Mouse (Mus musculus) testis, postnatal 10 days (tissue): ENCODE measurements around the gene Zfp853.

Experiments used
- DNase-seq: peaks from one replicate; pipeline ENCODE4 v3.0.0; 2021; ENCODE audit warnings: low spot score

Zfp853 gene

GRCm38 (mm10) chr5:143292879-143293278, 544 bp downstream of the Zfp853 start:
- DNase-seq: no peak

GRCm38 (mm10) chr5:143289299-143289698, 4.1 kb downstream of the Zfp853 start:
- DNase-seq: no peak

DNA sequence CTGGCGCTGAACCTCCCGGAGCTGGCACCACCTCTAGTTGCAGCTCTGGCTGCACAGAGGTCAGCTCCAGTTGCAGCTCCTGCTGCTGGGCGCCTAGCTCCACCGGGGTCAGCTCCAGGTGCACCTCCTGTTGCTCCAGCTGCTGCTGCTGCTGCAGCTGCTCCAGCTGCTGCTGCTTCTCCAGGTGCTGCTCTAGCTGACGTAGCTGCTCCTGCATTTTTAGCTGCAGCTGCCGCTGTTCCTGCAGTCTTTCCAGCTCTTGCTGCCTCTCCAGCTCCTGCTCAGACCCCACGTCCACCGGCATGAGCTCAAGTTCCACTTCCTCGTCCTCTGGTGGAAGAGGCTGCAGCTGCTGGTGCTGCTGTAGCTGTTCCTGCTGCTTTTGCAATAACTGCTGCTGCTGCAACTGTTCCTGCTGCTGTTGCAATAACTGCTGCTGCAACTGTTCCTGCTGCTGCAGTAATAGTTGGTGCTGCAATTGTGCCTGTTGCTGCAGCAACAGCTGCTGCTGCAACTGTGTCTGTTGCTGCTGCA, 5.0 kb downstream of the Zfp853 start:
- no peak for DNase-seq

DNA sequence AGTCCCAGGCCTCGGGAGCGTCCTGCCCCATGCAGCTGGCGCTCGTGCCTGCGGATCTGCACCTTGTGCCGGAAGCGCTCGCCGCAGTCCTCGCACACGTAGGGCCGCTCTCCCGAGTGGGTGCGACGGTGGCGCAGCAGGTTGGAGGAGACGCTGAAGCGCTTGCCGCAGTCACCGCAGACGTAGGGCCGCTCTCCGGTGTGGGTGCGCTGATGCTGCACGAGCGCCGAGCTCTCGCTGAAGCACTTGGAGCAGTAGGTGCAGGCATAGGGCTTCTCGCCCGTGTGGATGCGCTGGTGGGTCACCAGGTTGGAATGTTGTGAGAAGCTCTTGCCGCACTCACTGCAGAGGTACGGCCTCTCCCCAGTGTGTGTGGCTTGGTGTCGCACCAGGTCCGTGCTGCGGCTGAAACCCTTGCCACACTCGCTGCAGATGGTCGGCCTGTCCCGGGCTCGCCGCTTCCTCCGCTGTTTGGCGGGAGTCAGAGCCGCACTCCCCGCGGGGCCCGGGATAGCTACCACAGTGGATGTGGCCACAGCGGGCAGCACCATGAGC, 5.6 kb downstream of the Zfp853 start:
- no peak for DNase-seq

GRCm38 (mm10) chr5:143284762-143285161, 8.7 kb downstream of the Zfp853 start:
- DNase-seq: no peak

GRCm38 (mm10) chr5:143279247-143279646, 14.2 kb downstream of the Zfp853 start:
- DNase-seq: no peak

DNA sequence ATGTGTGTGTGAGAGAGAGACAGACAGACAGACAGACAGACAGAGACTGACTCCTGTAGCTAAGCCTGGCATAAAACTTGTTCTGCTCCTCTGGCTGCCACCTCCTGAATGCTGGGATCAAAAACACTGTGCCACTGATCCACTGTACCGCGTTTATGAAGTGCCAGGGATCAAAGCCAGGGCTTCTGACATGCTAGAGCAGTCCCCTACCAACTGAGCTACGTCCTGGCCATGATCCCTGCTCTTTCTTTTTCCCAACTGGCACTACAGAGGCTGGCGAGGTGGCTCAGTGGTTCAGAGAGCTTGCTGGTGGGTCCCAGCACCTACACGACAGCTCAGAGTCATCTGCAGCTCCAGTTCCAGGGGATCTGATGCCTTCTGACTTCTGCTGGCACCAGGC, 17.7 kb downstream of the Zfp853 start:
- no peak for DNase-seq

DNA sequence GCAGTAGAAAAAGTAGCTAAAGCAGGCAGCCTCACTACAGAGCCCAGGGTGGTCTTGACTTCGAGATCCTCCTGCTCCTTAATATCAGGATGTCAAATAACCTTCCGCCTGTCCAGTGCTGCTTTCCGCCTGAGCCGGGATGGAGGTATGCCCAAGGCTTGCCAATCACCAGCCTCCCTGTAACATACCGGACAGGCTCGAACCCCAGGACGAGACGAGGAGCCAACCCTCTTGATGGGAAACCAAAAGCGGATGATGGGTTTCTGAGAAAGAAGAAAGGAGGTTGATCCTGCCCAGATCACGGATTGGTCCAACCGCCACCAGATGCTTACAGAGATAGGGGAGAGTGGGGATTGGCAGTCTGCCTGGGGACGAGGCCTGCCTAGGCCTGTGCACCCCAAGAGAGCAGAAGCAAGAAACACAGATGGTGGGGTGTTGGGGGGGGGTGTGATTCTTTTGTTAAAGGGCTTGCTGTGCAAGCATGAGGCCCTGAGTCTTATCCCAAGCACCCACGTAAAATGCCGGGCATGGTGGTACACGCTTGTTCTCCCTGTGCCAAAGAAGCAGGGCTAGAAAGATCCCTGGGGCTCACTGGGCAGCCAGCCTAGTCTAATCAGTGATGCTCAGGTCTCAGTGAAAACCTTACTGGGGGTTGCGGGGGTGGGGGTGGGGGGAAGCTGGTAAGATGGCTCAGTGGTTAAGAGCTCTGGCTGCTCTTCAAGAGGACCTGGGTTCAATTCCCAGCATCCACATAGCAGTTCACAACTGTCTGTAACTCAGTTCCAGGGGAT, 20.7 kb downstream of the Zfp853 start:
- no peak for DNase-seq

- no peak for DNase-seq
Measured at GRCm38 (mm10) chr5:143272108-143272507, 21.3 kb downstream of the Zfp853 start.

GRCm38 (mm10) chr5:143271642-143272041, 21.8 kb downstream of the Zfp853 start:
- no peak for DNase-seq

GRCm38 (mm10) chr5:143270151-143270519, 23.3 kb downstream of the Zfp853 start:
- DNase-seq: no peak

- peak; percentile 82 for DNase-seq
Measured at GRCm38 (mm10) chr5:143269363-143270150, 23.9 kb downstream of the Zfp853 start, which contains the start of gene Zfp316. TSS of gene Zfp316 (minus strand) at chr5:143270022.

GRCm38 (mm10) chr5:143268985-143269362, 24.4 kb downstream of the Zfp853 start:
- DNase-seq: no peak

- no peak for DNase-seq
Measured at GRCm38 (mm10) chr5:143266794-143267193, 26.6 kb downstream of the Zfp853 start.

GRCm38 (mm10) chr5:143265409-143265808, 28.0 kb downstream of the Zfp853 start:
- no peak for DNase-seq

- DNase-seq: no peak
Measured at GRCm38 (mm10) chr5:143264689-143265088, 28.7 kb downstream of the Zfp853 start.

GRCm38 (mm10) chr5:143261636-143262035, 31.8 kb downstream of the Zfp853 start:
- DNase-seq: no peak

GRCm38 (mm10) chr5:143255802-143256201, 37.6 kb downstream of the Zfp853 start:
- no peak for DNase-seq

DNA sequence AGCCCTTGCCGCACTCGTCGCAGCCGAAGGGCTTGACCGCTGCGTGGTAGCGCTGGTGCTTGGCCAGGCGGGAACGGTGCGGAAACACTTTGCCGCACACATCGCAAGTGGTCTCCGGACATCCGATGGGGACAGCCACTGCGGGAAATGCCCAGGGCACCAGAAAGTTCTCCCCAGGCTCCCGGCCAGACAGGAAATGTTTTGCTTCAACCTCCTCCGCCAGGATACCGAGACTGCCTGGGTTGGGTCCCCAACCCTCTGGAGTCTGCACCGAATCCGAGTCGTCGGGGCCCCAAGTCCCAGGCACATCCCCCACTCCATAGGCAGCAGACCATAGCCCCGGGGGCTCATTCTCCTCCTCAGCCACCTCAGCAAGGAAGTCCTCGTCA, 38.3 kb downstream of the Zfp853 start:
- DNase-seq: no peak

DNA sequence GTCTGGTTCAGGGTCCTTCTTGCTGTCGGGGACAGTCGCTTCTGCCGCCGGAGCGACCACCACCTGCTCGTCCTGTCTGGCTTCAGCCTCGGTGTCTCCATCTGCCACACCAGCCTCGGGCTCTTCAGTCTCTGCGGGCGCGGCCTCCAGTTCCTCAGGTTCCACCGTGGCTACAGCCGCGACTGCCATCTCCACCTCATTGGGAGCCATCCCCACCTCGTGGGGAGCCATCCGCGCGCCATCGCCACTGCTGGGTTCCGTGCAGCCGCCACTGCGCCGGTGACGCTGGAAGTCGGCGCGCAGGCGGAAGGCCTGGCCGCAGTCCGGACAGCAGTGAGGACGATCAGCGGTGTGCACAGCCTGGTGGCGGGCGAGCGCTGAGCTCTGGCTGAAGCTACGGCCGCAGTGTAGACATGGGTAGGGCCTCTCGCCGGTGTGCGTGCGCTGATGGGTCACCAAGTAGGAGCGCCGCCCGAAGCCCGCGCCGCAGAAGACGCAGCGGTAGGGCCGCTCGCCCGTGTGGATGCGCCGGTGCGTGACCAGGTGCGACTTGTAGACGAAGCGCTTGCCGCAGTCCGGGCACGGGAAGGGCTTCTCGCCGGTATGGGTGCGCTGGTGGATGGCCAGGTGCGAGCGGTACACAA, 38.8 kb downstream of the Zfp853 start:
- no peak for DNase-seq

DNA sequence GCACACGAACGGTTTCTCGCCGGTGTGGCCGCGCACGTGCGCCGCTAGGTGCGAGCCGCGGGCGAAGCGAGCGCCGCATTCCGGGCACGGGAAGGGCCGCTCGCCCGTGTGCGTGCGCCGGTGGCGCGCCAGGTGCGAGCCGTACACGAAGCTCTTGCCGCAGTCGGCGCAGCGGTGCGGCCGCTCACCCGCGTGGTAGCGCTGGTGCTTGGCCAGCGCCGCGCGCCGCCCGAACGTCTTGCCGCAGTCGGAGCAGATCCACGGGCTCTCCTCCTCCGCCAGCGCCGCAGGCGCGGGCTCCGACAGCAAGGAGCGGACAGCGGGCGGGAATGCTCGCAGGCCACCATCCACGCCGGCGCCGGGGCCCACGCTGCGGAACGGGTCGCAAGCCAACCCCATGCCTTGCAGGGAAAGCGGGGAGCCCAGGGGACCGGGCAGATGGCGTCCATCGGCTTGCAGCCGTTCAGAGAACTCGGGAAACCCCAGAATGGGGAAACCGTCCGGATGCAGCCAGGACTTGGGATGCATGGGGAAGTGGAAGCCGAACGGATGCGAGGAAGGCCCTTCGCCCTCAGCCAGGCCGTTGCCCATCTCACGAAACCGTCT, 39.4 kb downstream of the Zfp853 start:
- peak; percentile 49 for DNase-seq
